Mouse (Mus musculus) hindbrain, embryonic 13.5 days (tissue): Measurements from ENCODE around the gene Mtrf1l. TPM values are rescaled to one million over a fixed set of nuclear protein-coding genes. Genes with fewer than 3 reads are reported as not detected.

ENCODE experiments used
- ATAC-seq: fragments of 200-750 bp; cut with Nextera tagmentation; 2 replicates; pipeline ENCODE4 v1.8.0; 2017; ENCODE audit warnings: moderate TSS enrichment; ENCODE audit not compliant: low FRiP score
- H3K27ac ChIP-seq: fragments of 300-500 bp; sonication (generic); 2 replicates; pipeline ENCODE4 v1.5.1; 2015; ENCODE audit warnings: inconsistent platforms, mild to moderate bottlenecking, moderate library complexity
- H3K27me3 ChIP-seq: fragments of 300-500 bp; sonication (generic); 2 replicates; pipeline ENCODE4 v1.6.1; 2015; ENCODE audit warnings: mild to moderate bottlenecking, inconsistent platforms
- H3K36me3 ChIP-seq: fragments of 300-500 bp; sonication (generic); 2 replicates; pipeline ENCODE4 v1.6.1; 2015; ENCODE audit warnings: mild to moderate bottlenecking, inconsistent platforms
- H3K4me1 ChIP-seq: fragments of 300-500 bp; sonication (generic); replicated peaks from 2 replicates; pipeline ENCODE4 v1.6.1; 2015; ENCODE audit warnings: inconsistent platforms
- H3K4me2 ChIP-seq: fragments of 300-500 bp; sonication (generic); 2 replicates; pipeline ENCODE4 v1.6.1; 2015; ENCODE audit warnings: inconsistent platforms, mild to moderate bottlenecking, moderate library complexity
- H3K4me3 ChIP-seq: fragments of 300-500 bp; sonication (generic); 2 replicates; pipeline ENCODE4 v1.5.1; 2015; ENCODE audit warnings: mild to moderate bottlenecking, inconsistent platforms
- H3K9ac ChIP-seq: fragments of 300-500 bp; sonication (generic); 2 replicates; pipeline ENCODE4 v1.6.1; 2015; ENCODE audit warnings: mild to moderate bottlenecking, inconsistent platforms
- H3K9me3 ChIP-seq: fragments of 300-500 bp; sonication (generic); 2 replicates; pipeline ENCODE4 v1.6.1; 2016; ENCODE audit warnings: inconsistent platforms
- WGBS: fragments of 180-500 bp; shearing (Covaris S2); methylation state at CpG from one replicate; pipeline ENCODE4 v1.1.7; 2015; 5-methylcytosine and 5-hydroxymethylcytosine counted together
- polyA plus RNA-seq: library from polyadenylated mRNA; unstranded; fragments of >200 nt; fragmentation: Nextera tagmentation; extraction: Ambion mirVana; gene quantifications from 2 replicates; pipeline ENCODE4 v1.2.1, GENCODE M21; 2015

The Mtrf1l gene
- 11.5 and 12.6 TPM in 2 replicates for polyA plus RNA-seq

GRCm38 (mm10) chr10:5823740-5824491, at the start of gene Mtrf1l:
Mtrf1l (minus strand) TSS chr10:5823910.
- H3K36me3 ChIP-seq = peaks cover 13% of the 10 kb centered on the region
- H3K27ac ChIP-seq = peak within 1 kb of the TSS; percentile 88
- H3K4me2 ChIP-seq = peak within 1 kb of the TSS; percentile 76
- H3K4me3 ChIP-seq = peak within 1 kb of the TSS; percentile 76
- WGBS = under 1% methylated on average over 47 of the region's 47 CpGs
- no peaks in the 10 kb centered on the region for H3K27me3 ChIP-seq
- H3K4me1 ChIP-seq = peaks cover 18% of the 10 kb centered on the region
- H3K9me3 ChIP-seq = no peaks in the 10 kb centered on the region
- peak within 1 kb of the TSS; percentile 88 for H3K9ac ChIP-seq
- peak; percentile 97 for ATAC-seq

GRCm38 (mm10) chr10:5871081-5871480, 47.4 kb upstream of the Mtrf1l start:
- Histone ChIP-seq H3K27ac (no peak overlapping the region), H3K4me2 (no peak overlapping the region), H3K9me3 (no peaks in the 10 kb centered on the region), H3K4me1 (peaks cover 16% of the 10 kb centered on the region), H3K36me3 (no peaks in the 10 kb centered on the region), H3K9ac (no peak overlapping the region), H3K4me3 (no peak overlapping the region), H3K27me3 (no peaks in the 10 kb centered on the region)
- ATAC-seq = no peak
- 40% methylated on average over 4 of the region's 4 CpGs for WGBS

GRCm38 (mm10) chr10:5867981-5868552, 44.4 kb upstream of the Mtrf1l start:
- no peaks in the 10 kb centered on the region for H3K9me3 ChIP-seq
- H3K9ac ChIP-seq = no peak overlapping the region
- no peak for ATAC-seq
- WGBS = 60% methylated on average over 11 of the region's 11 CpGs
- H3K27ac ChIP-seq = peak overlapping the region; percentile 58
- H3K4me3 ChIP-seq = no peak overlapping the region
- no peaks in the 10 kb centered on the region for H3K36me3 ChIP-seq
- peaks cover 16% of the 10 kb centered on the region for H3K4me1 ChIP-seq
- no peak overlapping the region for H3K4me2 ChIP-seq
- no peaks in the 10 kb centered on the region for H3K27me3 ChIP-seq

- H3K27ac ChIP-seq = no peak overlapping the region
- H3K36me3 ChIP-seq = peaks cover 16% of the 10 kb centered on the region
- peaks cover 12% of the 10 kb centered on the region for H3K4me1 ChIP-seq
- WGBS = 57% methylated on average over 2 of the region's 2 CpGs
- no peak for ATAC-seq
- no peaks in the 10 kb centered on the region for H3K27me3 ChIP-seq
- H3K4me3 ChIP-seq = no peak overlapping the region
- no peak overlapping the region for H3K4me2 ChIP-seq
- H3K9ac ChIP-seq = no peak overlapping the region
- H3K9me3 ChIP-seq = no peaks in the 10 kb centered on the region
Observed at GRCm38 (mm10) chr10:5865996-5866395, 42.3 kb upstream of the Mtrf1l start.

- H3K9me3 ChIP-seq = no peaks in the 10 kb centered on the region
- H3K27me3 ChIP-seq = no peaks in the 10 kb centered on the region
- H3K4me2 ChIP-seq = no peak overlapping the region
- H3K27ac ChIP-seq = no peak overlapping the region
- H3K36me3 ChIP-seq = peaks cover 24% of the 10 kb centered on the region
- ATAC-seq = no peak
- H3K9ac ChIP-seq = no peak overlapping the region
- H3K4me3 ChIP-seq = no peak overlapping the region
- peaks cover 2% of the 10 kb centered on the region; the same call in 1 of the 2 replicates for H3K4me1 ChIP-seq
- WGBS = 99% methylated on average over 3 of the region's 3 CpGs
Observed at GRCm38 (mm10) chr10:5862669-5863068, 39.0 kb upstream of the Mtrf1l start.

- no peak overlapping the region for H3K4me3 ChIP-seq
- 76% methylated on average over 3 of the region's 3 CpGs for WGBS
Observed at GRCm38 (mm10) chr10:5860849-5861248, 37.1 kb upstream of the Mtrf1l start.

GRCm38 (mm10) chr10:5859729-5860128, 36.0 kb upstream of the Mtrf1l start:
- no peak overlapping the region for H3K27ac ChIP-seq
- peaks cover 27% of the 10 kb centered on the region for H3K36me3 ChIP-seq
- no peaks in the 10 kb centered on the region for H3K9me3 ChIP-seq
- no peak overlapping the region for H3K4me2 ChIP-seq
- H3K4me3 ChIP-seq = no peak overlapping the region
- WGBS = 76% methylated on average over 4 of the region's 4 CpGs
- no peak for ATAC-seq
- H3K27me3 ChIP-seq = no peaks in the 10 kb centered on the region
- no peaks in the 10 kb centered on the region for H3K4me1 ChIP-seq
- H3K9ac ChIP-seq = no peak overlapping the region

More at GRCm38 (mm10) chr10:5860849-5861248, 37.1 kb upstream of the Mtrf1l start:
- ATAC-seq = no peak
- Histone ChIP-seq H3K4me1 (no peaks in the 10 kb centered on the region), H3K27me3 (no peaks in the 10 kb centered on the region), H3K36me3 (peaks cover 27% of the 10 kb centered on the region), H3K4me2 (no peak overlapping the region), H3K9ac (no peak overlapping the region), H3K27ac (no peak overlapping the region), H3K9me3 (no peaks in the 10 kb centered on the region)

- Histone ChIP-seq H3K27ac (no peak overlapping the region), H3K4me3 (no peak overlapping the region), H3K27me3 (no peaks in the 10 kb centered on the region), H3K4me2 (no peak overlapping the region), H3K36me3 (peaks cover 27% of the 10 kb centered on the region), H3K9ac (no peak overlapping the region), H3K9me3 (no peaks in the 10 kb centered on the region), H3K4me1 (no peaks in the 10 kb centered on the region)
- ATAC-seq = no peak
- 68% methylated on average over 10 of the region's 10 CpGs for WGBS
Observed at GRCm38 (mm10) chr10:5857996-5858549, 34.4 kb upstream of the Mtrf1l start.

- no peaks in the 10 kb centered on the region for H3K27me3 ChIP-seq
- WGBS = 90% methylated on average over 8 of the region's 8 CpGs
- no peak overlapping the region for H3K27ac ChIP-seq
- H3K4me3 ChIP-seq = no peak overlapping the region
- no peak overlapping the region for H3K9ac ChIP-seq
- no peaks in the 10 kb centered on the region for H3K4me1 ChIP-seq
- H3K9me3 ChIP-seq = no peaks in the 10 kb centered on the region
- no peak for ATAC-seq
- peaks cover 5% of the 10 kb centered on the region; the same call in 1 of the 2 replicates for H3K36me3 ChIP-seq
- H3K4me2 ChIP-seq = no peak overlapping the region
Observed at GRCm38 (mm10) chr10:5853290-5853868, 29.7 kb upstream of the Mtrf1l start.

GRCm38 (mm10) chr10:5846939-5847338, 23.2 kb upstream of the Mtrf1l start:
- WGBS = 38% methylated on average over 2 of the region's 2 CpGs
- Histone ChIP-seq H3K27me3 (no peaks in the 10 kb centered on the region), H3K36me3 (peaks cover 5% of the 10 kb centered on the region; the same call in 1 of the 2 replicates), H3K4me3 (no peak overlapping the region), H3K27ac (no peak overlapping the region), H3K9me3 (no peaks in the 10 kb centered on the region), H3K4me1 (no peaks in the 10 kb centered on the region), H3K4me2 (no peak overlapping the region), H3K9ac (no peak overlapping the region)
- no peak for ATAC-seq

GRCm38 (mm10) chr10:5841369-5841768, 17.7 kb upstream of the Mtrf1l start:
- H3K4me1 ChIP-seq = no peaks in the 10 kb centered on the region
- H3K27ac ChIP-seq = no peak overlapping the region
- H3K4me2 ChIP-seq = no peak overlapping the region
- no peak overlapping the region for H3K4me3 ChIP-seq
- H3K36me3 ChIP-seq = peaks cover 36% of the 10 kb centered on the region
- ATAC-seq = no peak
- H3K27me3 ChIP-seq = no peaks in the 10 kb centered on the region
- WGBS = 85% methylated on average over 4 of the region's 4 CpGs
- no peaks in the 10 kb centered on the region for H3K9me3 ChIP-seq
- no peak overlapping the region for H3K9ac ChIP-seq

GRCm38 (mm10) chr10:5826336-5827025, 2.8 kb upstream of the Mtrf1l start:
- no peak overlapping the region for H3K9ac ChIP-seq
- no peaks in the 10 kb centered on the region for H3K27me3 ChIP-seq
- no peak overlapping the region for H3K4me2 ChIP-seq
- WGBS = 82% methylated on average over 6 of the region's 6 CpGs
- ATAC-seq = no peak
- H3K36me3 ChIP-seq = no peaks in the 10 kb centered on the region
- peaks cover 14% of the 10 kb centered on the region for H3K4me1 ChIP-seq
- H3K27ac ChIP-seq = no peak overlapping the region
- no peaks in the 10 kb centered on the region for H3K9me3 ChIP-seq
- no peak overlapping the region for H3K4me3 ChIP-seq
